11 mouse cellular contexts compared by ENCODE assay signal in genomic region chr11:59308625-59309024, GRCm38 (mm10). TPM values are rescaled to one million over a fixed set of nuclear protein-coding genes. Genes with fewer than 3 reads are reported as not detected.
DNase-seq lines count a peak whose midpoint lies in the region; ATAC-seq and TF ChIP-seq lines count a peak whose summit lies in the region.
"Had no signal": no experiment of that assay in that cellular context is flagged by ENCODE, and none has a peak within 500 bp of the region (broad histone marks: within the 10 kb centered on the region; RNA-seq: fewer than 3 reads in every experiment).

No protein-coding gene starts in this region.

- no peaks in the 10 kb centered on the region for H3K36me3 ChIP-seq in kidney, postnatal 0 days (ENCODE audit: insufficient read depth, low read length)
- no peaks in the 10 kb centered on the region for H3K36me3 ChIP-seq in intestine, embryonic 15.5 days
- H3K36me3 ChIP-seq in neural tube, embryonic 12.5 days: no peaks in the 10 kb centered on the region
- no peaks in the 10 kb centered on the region for H3K36me3 ChIP-seq in liver, embryonic 11.5 days (ENCODE audit: control insufficient read depth, insufficient read depth, low read length)
- H3K36me3 ChIP-seq: liver, embryonic 13.5 days had no signal

- H3K9me3 ChIP-seq in kidney, postnatal 0 days (replicated peaks; ENCODE audit: low read length): no peaks in the 10 kb centered on the region
- no peaks in the 10 kb centered on the region for H3K9me3 ChIP-seq in intestine, embryonic 15.5 days
- no peaks in the 10 kb centered on the region for H3K9me3 ChIP-seq in neural tube, embryonic 12.5 days
- no peaks in the 10 kb centered on the region for H3K9me3 ChIP-seq in liver, embryonic 11.5 days (ENCODE audit: control insufficient read depth, low read length)
- H3K9me3 ChIP-seq: liver, embryonic 13.5 days had no signal

- WGBS in kidney, postnatal 0 days: 49% methylated on average over 6 of the region's 6 CpGs
- WGBS in intestine, embryonic 15.5 days: 50% methylated on average over 6 of the region's 6 CpGs
- 46% methylated on average over 6 of the region's 6 CpGs for WGBS in neural tube, embryonic 12.5 days
- WGBS in liver, embryonic 11.5 days: 31% methylated on average over 6 of the region's 6 CpGs

- no peak for DNase-seq in kidney, postnatal 0 days (ENCODE audit: low spot score)
- DNase-seq in kidney, postnatal 4 days: no peak
- DNase-seq in spleen, adult 12 weeks (ENCODE audit: low spot score): no peak
- DNase-seq in left cerebral cortex, postnatal 14 days (ENCODE audit: low spot score in 2 of 2): no peak
- DNase-seq in liver, embryonic 11.5 days (ENCODE audit: low spot score): no peak
- DNase-seq: kidney, adult 18-20 months; liver, embryonic 13.5 days; spleen, adult 18-20 months had no signal

- intact Hi-C loops in left cerebral cortex, postnatal 14 days (cut with DNase I): loop anchor here (5.0 kb wide), 1 partner anchor 34 kb away; no protein-coding TSS in a partner anchor

- H3K27ac ChIP-seq in kidney, postnatal 0 days: no peak overlapping the region
- H3K27ac ChIP-seq in embryonic fibroblast, embryonic 13.5 days (ENCODE audit: insufficient read depth, low read length): peak overlapping the region; percentile 16; the same call in 1 of the 2 replicates
- peak overlapping the region; percentile 10; the same call in 1 of the 2 replicates for H3K27ac ChIP-seq in intestine, embryonic 15.5 days
- no peak overlapping the region for H3K27ac ChIP-seq in neural tube, embryonic 12.5 days
- H3K27ac ChIP-seq in liver, embryonic 11.5 days (ENCODE audit: low read depth, low read length): no peak overlapping the region; the same call in 1 of the 2 replicates
- H3K27ac ChIP-seq: liver, embryonic 13.5 days had no signal

- no peak overlapping the region for H3K9ac ChIP-seq in kidney, postnatal 0 days (ENCODE audit: low read depth, low read length)
- no peak overlapping the region for H3K9ac ChIP-seq in intestine, embryonic 15.5 days
- H3K9ac ChIP-seq in neural tube, embryonic 12.5 days: no peak overlapping the region
- no peak overlapping the region for H3K9ac ChIP-seq in liver, embryonic 11.5 days (ENCODE audit: low read depth, low read length)
- H3K9ac ChIP-seq: liver, embryonic 13.5 days had no signal

- no peak for TF ChIP-seq POLR2A in embryonic fibroblast, embryonic 13.5 days (IDR thresholded peaks at IDR 0.05; ENCODE audit: low read depth, low read length)

- H3K27me3 ChIP-seq in kidney, postnatal 0 days (ENCODE audit: insufficient read depth, low read length): peaks cover 12% of the 10 kb centered on the region
- peaks cover 56% of the 10 kb centered on the region for H3K27me3 ChIP-seq in intestine, embryonic 15.5 days (replicated peaks)
- peaks cover 61% of the 10 kb centered on the region for H3K27me3 ChIP-seq in neural tube, embryonic 12.5 days (replicated peaks)
- peaks cover 93% of the 10 kb centered on the region for H3K27me3 ChIP-seq in liver, embryonic 11.5 days (replicated peaks; ENCODE audit: control insufficient read depth, insufficient read depth, low read length)

- ATAC-seq in kidney, postnatal 0 days (replicated peaks; ENCODE audit: low FRiP score, low read depth): no peak
- ATAC-seq in intestine, embryonic 15.5 days: no peak
- ATAC-seq in neural tube, embryonic 12.5 days (ENCODE audit: low FRiP score, low read depth): no peak
- ATAC-seq in liver, embryonic 11.5 days (replicated peaks; ENCODE audit: low FRiP score): no peak

- H3K4me2 ChIP-seq in kidney, postnatal 0 days (ENCODE audit: low read length): 0 out of 2 replicates have a peak overlapping the region, but pooled peaks have one; percentile 11
- H3K4me2 ChIP-seq in intestine, embryonic 15.5 days (replicated peaks): peak overlapping the region; percentile 97
- peak overlapping the region; percentile 93 for H3K4me2 ChIP-seq in neural tube, embryonic 12.5 days (replicated peaks)
- no peak overlapping the region for H3K4me2 ChIP-seq in liver, embryonic 11.5 days
- H3K4me2 ChIP-seq: liver, embryonic 13.5 days had no signal

- H3K4me1 ChIP-seq in kidney, postnatal 0 days (replicated peaks; ENCODE audit: insufficient read depth, low read length): peaks cover 28% of the 10 kb centered on the region
- H3K4me1 ChIP-seq in embryonic fibroblast, embryonic 13.5 days (ENCODE audit: control insufficient read depth, insufficient read depth, low read length): peaks cover 8% of the 10 kb centered on the region; the same call in 1 of the 2 replicates
- H3K4me1 ChIP-seq in intestine, embryonic 15.5 days (replicated peaks): peaks cover 50% of the 10 kb centered on the region
- peaks cover 56% of the 10 kb centered on the region for H3K4me1 ChIP-seq in neural tube, embryonic 12.5 days
- peaks cover 7% of the 10 kb centered on the region for H3K4me1 ChIP-seq in liver, embryonic 11.5 days (replicated peaks; ENCODE audit: control insufficient read depth, insufficient read depth, low read length)

- no peak overlapping the region for H3K4me3 ChIP-seq in kidney, postnatal 0 days (replicated peaks; ENCODE audit: low read depth, low read length)
- peak overlapping the region; percentile 26 for H3K4me3 ChIP-seq in embryonic fibroblast, embryonic 13.5 days (ENCODE audit: insufficient read depth, low read length)
- no peak overlapping the region for H3K4me3 ChIP-seq in intestine, embryonic 15.5 days (replicated peaks)
- H3K4me3 ChIP-seq in neural tube, embryonic 12.5 days: no peak overlapping the region
- H3K4me3 ChIP-seq in liver, embryonic 11.5 days (ENCODE audit: low read depth, low read length): no peak overlapping the region
- H3K4me3 ChIP-seq: liver, embryonic 13.5 days had no signal

- no peak for TF ChIP-seq CTCF in kidney, postnatal 0 days (IDR thresholded peaks at IDR 0.05; ENCODE audit: low read depth)
- TF ChIP-seq CTCF in embryonic fibroblast, embryonic 13.5 days (IDR thresholded peaks at IDR 0.05; ENCODE audit: borderline replicate concordance, insufficient read depth, low read length): no peak

RNA-seq across cellular contexts. Expression of gene Wnt9a, which starts 1.9 kb away (rescaled TPM):
- polyA plus RNA-seq in kidney, postnatal 0 days (2015; fragmentation: Nextera tagmentation; extraction: Ambion mirVana): 1.0 and 1.1 TPM in 2 replicates
- 7.5 and 7.6 TPM in 2 replicates for polyA plus RNA-seq in embryonic fibroblast, embryonic 13.5 days (2011; ENCODE audit: insufficient read length, low read depth, missing spikeins)
- 3.4 and 4.2 TPM in 2 replicates for polyA plus RNA-seq in intestine, embryonic 15.5 days (2015; fragmentation: Nextera tagmentation; extraction: Ambion mirVana)
- 3.9 and 4.2 TPM in 2 replicates for polyA plus RNA-seq in neural tube, embryonic 12.5 days (2016; fragmentation: Nextera tagmentation; extraction: Ambion mirVana)
- total RNA-seq in left cerebral cortex, postnatal 14 days (2021): 10 to 100 TPM; 17.1 to 19.9 TPM
- 0.56 and 0.82 TPM in 2 replicates for polyA plus RNA-seq in liver, embryonic 11.5 days (2014; fragmentation: Nextera tagmentation; extraction: Ambion mirVana)

RNA-seq across cellular contexts. Expression of gene Wnt3a, which starts 18.1 kb away (rescaled TPM):
- not detected in 2 replicates for polyA plus RNA-seq in kidney, postnatal 0 days (2015; fragmentation: Nextera tagmentation; extraction: Ambion mirVana)
- polyA plus RNA-seq in embryonic fibroblast, embryonic 13.5 days (2011; ENCODE audit: insufficient read length, low read depth, missing spikeins): not detected in 2 replicates
- not detected in 2 replicates for polyA plus RNA-seq in intestine, embryonic 15.5 days (2015; fragmentation: Nextera tagmentation; extraction: Ambion mirVana)
- polyA plus RNA-seq in neural tube, embryonic 12.5 days (2016; fragmentation: Nextera tagmentation; extraction: Ambion mirVana): 3.4 and 4.1 TPM in 2 replicates
- not detected for total RNA-seq in left cerebral cortex, postnatal 14 days (2021)
- not detected in 2 replicates for polyA plus RNA-seq in liver, embryonic 11.5 days (2014; fragmentation: Nextera tagmentation; extraction: Ambion mirVana)
- polyA plus RNA-seq: liver, embryonic 13.5 days had no signal

Comparison
In these comparisons a context has a peak if more than half of its experiments do, and no peak if none do; other contexts are left out.
1. H3K27ac ChIP-seq: peak in embryonic fibroblast, embryonic 13.5 days (single experiment) and intestine, embryonic 15.5 days (single experiment); none in kidney, postnatal 0 days (single experiment), neural tube, embryonic 12.5 days (single experiment) and liver, embryonic 11.5 days (single experiment).